Mouse (Mus musculus): ENCODE results near the gene Rgl1. TPM values are rescaled to one million over a fixed set of nuclear protein-coding genes. Genes with fewer than 3 reads are reported as not detected.

Rgl1 gene
- total and polyA plus RNA-seq, 2 experiments from 2014 or later: 16.2 to 16.9 TPM

GRCm38 (mm10) chr1:152795688-152796255, 29.6 kb upstream of the Rgl1 start:
- no peak for ATAC-seq (ENCODE audit: low FRiP score)
- no peak overlapping the region for H3K9ac ChIP-seq (replicated peaks; ENCODE audit: low read length, poor library complexity, severe bottlenecking)
- no peaks in the 10 kb centered on the region for H3K4me1 ChIP-seq (ENCODE audit: insufficient read depth, low read length)
- H3K27me3 ChIP-seq (ENCODE audit: insufficient read depth, low read length): no peaks in the 10 kb centered on the region
- 82% methylated on average over 8 of the region's 8 CpGs for WGBS
- no peak overlapping the region for H3K4me2 ChIP-seq (ENCODE audit: low read depth, low read length, poor library complexity, severe bottlenecking)
- no peak overlapping the region for H3K27ac ChIP-seq (ENCODE audit: low read depth, low read length)
- DNase-seq (ENCODE audit: low spot score): no peak
- no peaks in the 10 kb centered on the region for H3K36me3 ChIP-seq (ENCODE audit: insufficient read depth, low read length)
- H3K9me3 ChIP-seq (ENCODE audit: low read length): no peaks in the 10 kb centered on the region
- no peak overlapping the region for H3K4me3 ChIP-seq (ENCODE audit: low read depth, low read length)
- TF ChIP-seq CTCF (IDR thresholded peaks at IDR 0.05): no peak

- H3K4me3 ChIP-seq (ENCODE audit: low read depth, low read length): no peak overlapping the region
- TF ChIP-seq CTCF (IDR thresholded peaks at IDR 0.05): no peak
- H3K36me3 ChIP-seq (ENCODE audit: insufficient read depth, low read length): no peaks in the 10 kb centered on the region
- no peaks in the 10 kb centered on the region for H3K4me1 ChIP-seq (ENCODE audit: insufficient read depth, low read length)
- ATAC-seq (ENCODE audit: low FRiP score): no peak
- no peaks in the 10 kb centered on the region for H3K27me3 ChIP-seq (ENCODE audit: insufficient read depth, low read length)
- DNase-seq (ENCODE audit: low spot score): no peak
- 37% methylated on average over 6 of the region's 6 CpGs for WGBS
- no peak overlapping the region for H3K9ac ChIP-seq (replicated peaks; ENCODE audit: low read length, poor library complexity, severe bottlenecking)
- H3K4me2 ChIP-seq (ENCODE audit: low read depth, low read length, poor library complexity, severe bottlenecking): no peak overlapping the region
- no peak overlapping the region for H3K27ac ChIP-seq (ENCODE audit: low read depth, low read length)
- no peaks in the 10 kb centered on the region for H3K9me3 ChIP-seq (ENCODE audit: low read length)
Observed at GRCm38 (mm10) chr1:152793495-152794130, 27.5 kb upstream of the Rgl1 start.

- Histone ChIP-seq H3K4me2 (ENCODE audit: low read depth, low read length, poor library complexity, severe bottlenecking) (no peak overlapping the region), H3K4me3 (ENCODE audit: low read depth, low read length) (no peak overlapping the region), H3K9me3 (ENCODE audit: low read length) (no peaks in the 10 kb centered on the region), H3K27me3 (ENCODE audit: insufficient read depth, low read length) (no peaks in the 10 kb centered on the region), H3K27ac (ENCODE audit: low read depth, low read length) (no peak overlapping the region), H3K36me3 (ENCODE audit: insufficient read depth, low read length) (no peaks in the 10 kb centered on the region), H3K9ac (replicated peaks; ENCODE audit: low read length, poor library complexity, severe bottlenecking) (no peak overlapping the region), H3K4me1 (ENCODE audit: insufficient read depth, low read length) (no peaks in the 10 kb centered on the region)
- DNase-seq (ENCODE audit: low spot score): peak; percentile 51
- no peak for TF ChIP-seq CTCF (IDR thresholded peaks at IDR 0.05)
- WGBS: 26% methylated on average over 12 of the region's 12 CpGs
- no peak; the same call in 1 of the 2 replicates for ATAC-seq (ENCODE audit: low FRiP score)
Observed at GRCm38 (mm10) chr1:152792736-152793494, 26.8 kb upstream of the Rgl1 start.

GRCm38 (mm10) chr1:152791269-152791668, 25.1 kb upstream of the Rgl1 start:
- Histone ChIP-seq H3K27me3 (ENCODE audit: insufficient read depth, low read length) (no peaks in the 10 kb centered on the region), H3K4me1 (ENCODE audit: insufficient read depth, low read length) (no peaks in the 10 kb centered on the region), H3K9ac (replicated peaks; ENCODE audit: low read length, poor library complexity, severe bottlenecking) (no peak overlapping the region), H3K4me3 (ENCODE audit: low read depth, low read length) (no peak overlapping the region), H3K4me2 (ENCODE audit: low read depth, low read length, poor library complexity, severe bottlenecking) (no peak overlapping the region), H3K36me3 (ENCODE audit: insufficient read depth, low read length) (no peaks in the 10 kb centered on the region), H3K9me3 (ENCODE audit: low read length) (no peaks in the 10 kb centered on the region), H3K27ac (ENCODE audit: low read depth, low read length) (no peak overlapping the region)
- ATAC-seq (ENCODE audit: low FRiP score): no peak
- DNase-seq (ENCODE audit: low spot score): no peak
- TF ChIP-seq CTCF (IDR thresholded peaks at IDR 0.05): no peak
- 27% methylated on average over 4 of the region's 4 CpGs for WGBS

GRCm38 (mm10) chr1:152790821-152791220, 24.7 kb upstream of the Rgl1 start:
- no peak for ATAC-seq (ENCODE audit: low FRiP score)
- TF ChIP-seq CTCF (IDR thresholded peaks at IDR 0.05): no peak
- Histone ChIP-seq H3K4me2 (ENCODE audit: low read depth, low read length, poor library complexity, severe bottlenecking) (no peak overlapping the region), H3K4me1 (ENCODE audit: insufficient read depth, low read length) (no peaks in the 10 kb centered on the region), H3K27me3 (ENCODE audit: insufficient read depth, low read length) (no peaks in the 10 kb centered on the region), H3K4me3 (ENCODE audit: low read depth, low read length) (no peak overlapping the region), H3K9me3 (ENCODE audit: low read length) (no peaks in the 10 kb centered on the region), H3K9ac (replicated peaks; ENCODE audit: low read length, poor library complexity, severe bottlenecking) (no peak overlapping the region), H3K36me3 (ENCODE audit: insufficient read depth, low read length) (no peaks in the 10 kb centered on the region), H3K27ac (ENCODE audit: low read depth, low read length) (no peak overlapping the region)
- WGBS: 27% methylated on average over 6 of the region's 6 CpGs
- DNase-seq (ENCODE audit: low spot score): no peak

- H3K27me3 ChIP-seq (ENCODE audit: insufficient read depth, low read length): no peaks in the 10 kb centered on the region
- no peak for ATAC-seq (ENCODE audit: low FRiP score)
- H3K36me3 ChIP-seq (ENCODE audit: insufficient read depth, low read length): no peaks in the 10 kb centered on the region
- DNase-seq (ENCODE audit: low spot score): peak; percentile 61
- TF ChIP-seq CTCF (IDR thresholded peaks at IDR 0.05): peak; percentile 68
- H3K4me1 ChIP-seq (ENCODE audit: insufficient read depth, low read length): no peaks in the 10 kb centered on the region
- WGBS: 31% methylated on average over 12 of the region's 12 CpGs
- H3K9me3 ChIP-seq (ENCODE audit: low read length): no peaks in the 10 kb centered on the region
- no peak overlapping the region for H3K4me2 ChIP-seq (ENCODE audit: low read depth, low read length, poor library complexity, severe bottlenecking)
- no peak overlapping the region for H3K27ac ChIP-seq (ENCODE audit: low read depth, low read length)
- H3K4me3 ChIP-seq (ENCODE audit: low read depth, low read length): no peak overlapping the region
- no peak overlapping the region for H3K9ac ChIP-seq (replicated peaks; ENCODE audit: low read length, poor library complexity, severe bottlenecking)
Observed at GRCm38 (mm10) chr1:152790254-152790653, 24.1 kb upstream of the Rgl1 start.

Data from midbrain, postnatal 0 days (tissue).